Mouse (Mus musculus): ENCODE data around the gene Snta1. TPM values are rescaled to one million over a fixed set of nuclear protein-coding genes. Genes with fewer than 3 reads are reported as not detected.
A peak's percentile ranks its signal among the peaks of the same experiment; 100 is the strongest.
"Not testable (repeated sequence)": the region's sequence is repeated elsewhere in the genome, so short reads cannot be mapped to it uniquely, and the experiment has no call there.

Snta1 gene
- total RNA-seq, 2 experiments from 2014 or later, result 82.6 to 106 TPM

DNA sequence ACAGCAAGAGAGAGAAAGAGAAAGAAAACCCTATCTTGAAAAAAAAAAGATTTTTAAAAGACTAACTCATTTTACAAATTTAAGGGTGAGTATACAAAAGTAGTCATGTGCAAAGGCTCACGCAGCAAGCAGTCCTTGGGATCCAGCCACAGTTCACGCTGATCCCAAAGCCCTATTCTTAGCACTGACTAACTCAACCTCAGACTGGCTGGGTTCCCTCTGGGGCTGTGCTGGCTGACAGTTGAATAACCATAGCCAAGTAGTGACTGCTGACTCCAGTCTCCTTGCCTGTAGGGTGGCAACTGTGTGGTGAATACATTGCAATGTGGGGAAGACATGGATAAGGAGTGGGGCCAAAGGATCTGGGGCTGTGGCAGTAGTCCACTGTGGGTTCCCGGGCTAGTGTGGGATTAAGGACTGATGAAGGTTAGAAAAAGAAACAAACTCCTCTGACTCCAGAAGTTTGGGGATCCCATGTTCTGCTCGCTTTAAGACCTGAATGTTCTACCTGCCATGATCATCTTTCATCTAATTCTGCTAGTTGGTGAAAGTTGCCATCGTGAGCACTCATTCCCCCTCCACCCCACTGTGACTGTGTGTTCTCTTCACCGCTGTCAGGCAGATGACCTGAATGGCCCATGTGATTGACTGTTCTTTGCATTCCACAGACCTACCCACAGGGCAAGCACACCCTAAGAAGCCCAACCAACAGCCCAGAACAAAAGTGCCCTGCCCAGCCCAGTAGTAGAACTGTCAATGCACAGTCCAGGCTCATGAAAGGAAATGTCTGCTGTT, 32.9 kb downstream of the Snta1 start:
- intact Hi-C loops (cut with DNase I), result loop anchor here (2.0 to 5.0 kb wide), 3 partner anchors 16 to 158 kb away; no protein-coding TSS in a partner anchor

DNA sequence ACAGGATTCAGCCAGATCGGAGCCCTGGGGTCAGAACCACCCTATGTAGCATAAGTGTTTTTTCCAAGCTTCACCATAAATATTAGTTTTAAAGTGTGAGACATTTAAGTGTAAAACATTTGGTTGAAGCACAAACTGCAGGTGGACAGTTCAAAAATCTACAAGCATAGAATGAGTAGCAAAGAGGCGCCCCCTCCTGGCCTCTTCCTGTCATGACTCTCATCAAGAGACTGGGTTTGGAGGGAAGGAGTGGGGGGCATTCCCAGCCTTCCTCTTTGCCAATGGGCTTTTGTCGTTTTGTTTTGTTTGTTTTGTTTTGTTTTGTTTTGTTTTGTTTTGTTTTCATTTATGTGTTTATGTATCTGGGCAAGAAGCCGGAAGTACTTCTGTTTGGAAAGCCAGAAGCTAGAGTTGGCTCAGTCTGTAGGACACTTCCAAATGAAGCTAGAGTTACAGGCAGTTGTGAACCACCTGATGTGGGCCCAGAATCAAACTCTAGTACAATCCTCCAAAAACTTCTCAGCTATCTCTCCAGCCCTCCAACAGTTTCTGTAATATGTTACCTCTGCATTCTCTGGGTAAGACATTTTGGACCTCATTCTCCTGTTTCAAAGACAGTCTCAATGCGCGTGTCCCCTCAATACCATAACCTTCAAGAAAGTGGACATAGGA, 33.8 kb downstream of the Snta1 start:
- intact Hi-C loops (cut with DNase I), result loop anchor here (2.0 to 5.0 kb wide), 3 partner anchors 17 to 157 kb away; no protein-coding TSS in a partner anchor

More for the DNA sequence above, 32.9 kb downstream of the Snta1 start:
- DNase-seq, result peak; percentile 89 to 91

DNA sequence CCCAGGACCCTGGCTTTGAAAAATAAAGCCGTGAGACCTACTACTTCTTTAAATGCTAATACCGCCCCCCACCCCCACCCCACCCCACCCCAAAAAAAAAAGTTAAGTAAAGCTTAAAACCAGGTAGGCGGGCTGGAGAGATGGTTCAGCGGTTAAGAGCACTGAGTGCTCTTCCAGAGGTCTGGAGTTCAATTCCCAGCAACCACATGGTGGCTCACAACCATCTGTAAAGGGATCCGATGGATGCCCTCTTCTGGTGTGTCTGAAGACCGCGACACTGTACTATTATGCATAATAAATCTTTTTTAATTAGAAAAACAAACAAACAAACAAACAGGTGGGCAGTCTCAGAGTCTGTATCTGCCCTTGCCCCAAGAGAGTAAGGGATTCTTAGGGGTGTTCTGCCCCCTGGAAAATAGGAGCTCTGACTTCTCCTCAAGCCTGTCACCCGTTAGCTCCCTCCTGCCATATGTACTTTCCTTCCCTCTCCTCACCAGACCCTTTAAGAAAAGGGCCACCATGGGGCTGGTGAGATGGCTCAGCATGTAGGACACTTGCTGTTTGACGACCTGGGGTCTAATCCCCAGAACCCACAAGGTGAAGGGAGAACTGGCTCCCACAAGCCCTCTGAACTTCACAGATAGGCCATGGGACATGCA, 34.9 kb downstream of the Snta1 start, which contains the start of gene Cdk5rap1:
Gene Cdk5rap1 (minus strand): TSS at position 169 of the 659 bp plus-strand sequence.
- intact Hi-C loops (cut with DNase I), result loop anchor here (5.0 kb wide), 1 partner anchor 156 kb away; no protein-coding TSS in a partner anchor
- DNase-seq, result no peak

More for the DNA sequence above, 33.8 kb downstream of the Snta1 start:
- DNase-seq, result peak; percentile 72 to 82

DNA sequence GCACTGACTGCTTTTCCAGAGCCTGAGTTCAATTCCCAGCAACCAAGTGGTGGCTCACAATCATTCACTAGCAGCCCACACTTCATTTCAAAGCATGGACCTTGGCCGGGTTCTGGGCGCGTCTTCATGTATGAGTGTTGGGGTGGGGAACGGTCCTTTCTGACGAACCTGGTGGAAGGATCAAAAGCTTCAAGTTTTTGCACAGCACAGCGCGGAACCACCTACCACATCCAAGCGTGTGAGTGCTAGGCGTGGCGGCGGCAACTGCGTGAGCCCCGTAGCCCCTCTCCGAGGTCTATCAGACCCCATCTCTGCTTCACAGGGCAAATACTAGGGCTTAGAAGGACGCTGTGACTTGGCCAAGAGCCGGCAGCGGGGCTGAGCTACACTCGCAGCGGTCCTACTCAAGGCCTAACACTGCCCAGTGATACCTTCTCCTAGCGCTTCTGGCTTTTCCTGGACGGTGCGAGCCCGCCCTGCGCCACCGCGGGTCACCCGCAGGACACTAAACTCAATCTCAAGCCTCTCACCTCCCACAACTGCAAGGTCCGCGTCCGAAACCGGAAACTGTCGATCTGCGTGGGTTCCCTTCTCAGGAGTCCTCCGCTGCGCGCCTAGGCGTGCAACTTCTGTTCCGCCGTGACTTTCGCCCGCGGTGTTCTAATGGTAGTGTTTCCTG, 35.6 kb downstream of the Snta1 start:
- intact Hi-C loops (cut with DNase I), result loop anchor here (5.0 kb wide), 1 partner anchor 155 kb away; no protein-coding TSS in a partner anchor
- peak; percentile 92 to 95 for DNase-seq

DNA sequence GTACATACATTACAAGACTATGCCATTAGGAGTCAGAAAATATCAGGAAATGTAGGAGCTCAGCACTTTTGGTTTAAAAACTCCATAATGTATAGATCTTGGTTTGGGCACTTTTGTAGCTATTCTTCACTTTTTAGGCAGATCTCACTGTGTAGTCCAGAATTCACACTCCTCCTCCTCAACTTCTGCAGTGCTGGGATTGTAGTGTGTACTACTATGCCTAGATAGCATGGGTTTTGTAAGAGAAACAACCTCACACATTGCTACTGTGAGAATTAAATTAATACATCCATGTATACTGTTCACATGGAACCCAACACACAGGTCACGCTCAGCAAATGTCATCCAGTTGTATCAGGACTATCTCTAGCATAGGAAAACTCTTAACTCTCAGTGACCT, 40.4 kb downstream of the Snta1 start:
- intact Hi-C loops (cut with DNase I), result no loop called here
- DNase-seq, result no peak

DNA sequence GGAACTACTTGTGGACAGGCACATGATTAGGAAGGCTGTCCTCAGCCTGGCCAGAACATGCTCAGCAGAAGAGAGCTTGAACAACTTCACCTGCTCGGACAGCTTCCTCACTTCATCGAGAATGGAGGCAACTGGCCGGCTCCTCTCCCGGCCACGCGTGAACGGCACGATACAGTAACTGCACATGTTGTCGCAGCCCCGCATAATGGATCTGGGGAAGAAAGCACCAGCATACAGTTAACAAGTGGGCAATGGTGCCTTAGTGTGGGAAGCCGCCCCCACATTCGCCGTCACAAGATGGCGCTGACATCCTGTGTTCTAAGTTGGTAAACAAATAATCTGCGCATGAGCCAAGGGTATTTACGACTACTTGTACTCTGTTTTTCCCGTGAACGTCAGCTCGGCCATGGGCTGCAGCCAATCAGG, 53.9 kb downstream of the Snta1 start:
- intact Hi-C loops (cut with DNase I); DNase-seq: not testable (repeated sequence)

DNA sequence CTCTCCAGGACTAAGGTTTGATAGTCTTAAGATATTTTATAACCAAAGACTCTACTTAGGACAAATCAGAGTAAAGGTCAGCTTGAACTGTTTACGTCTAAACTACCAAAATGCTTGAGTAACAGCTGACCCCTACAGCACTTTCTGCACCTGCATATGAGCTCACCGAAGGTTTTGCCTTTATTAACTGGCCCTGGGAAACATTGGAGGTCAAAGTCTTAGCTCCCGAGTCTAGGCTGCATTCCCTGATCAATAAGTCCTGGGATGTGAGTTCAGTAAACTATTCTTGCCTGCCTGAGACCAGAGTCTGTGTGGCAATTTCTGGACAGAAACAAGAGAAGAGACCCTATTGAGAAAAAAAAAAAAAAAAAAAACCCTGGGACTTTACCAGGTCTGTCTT, 59.7 kb downstream of the Snta1 start:
- intact Hi-C loops (cut with DNase I), result no loop called here
- no peak for DNase-seq

DNA sequence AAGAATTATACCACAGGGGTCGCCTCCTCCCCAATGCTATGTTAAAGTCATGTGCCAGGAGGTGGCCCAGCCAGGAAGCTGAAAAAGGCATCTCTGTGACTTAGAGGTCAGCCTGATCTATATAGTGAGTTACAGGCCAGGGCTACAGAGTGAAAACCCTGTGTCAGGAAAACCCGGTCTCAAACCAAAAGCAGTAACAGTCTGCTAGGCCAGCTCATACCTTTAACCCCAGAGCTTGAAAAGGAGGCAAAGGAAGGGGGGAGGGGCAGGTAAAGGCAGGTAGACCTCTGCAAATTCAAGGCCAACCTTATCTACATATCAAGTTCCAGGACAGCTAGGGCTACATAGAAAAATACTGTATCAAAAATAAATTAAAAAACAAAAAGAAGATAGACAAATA, 68.5 kb downstream of the Snta1 start:
- DNase-seq, result no peak
- intact Hi-C loops (cut with DNase I), result no loop called here

DNA sequence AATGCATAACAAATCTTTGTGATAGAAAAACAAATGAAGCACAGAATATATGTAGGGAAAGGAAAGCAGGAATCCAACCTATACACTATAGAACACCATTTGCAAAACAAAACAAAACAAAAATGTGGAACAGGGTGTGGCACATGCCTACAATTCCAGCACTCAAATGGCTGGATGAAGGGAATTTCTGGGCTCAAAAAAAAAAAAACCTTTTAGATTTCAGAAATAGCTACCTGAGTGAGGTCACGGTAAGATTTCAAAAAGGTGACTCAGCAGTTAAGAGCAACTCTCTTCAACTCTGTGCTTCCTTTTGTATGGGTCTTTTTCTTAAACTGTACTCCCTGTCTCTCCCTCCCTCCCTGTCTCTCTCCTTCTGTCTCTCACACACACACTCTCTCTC, 69.7 kb downstream of the Snta1 start:
- no peak for DNase-seq
- intact Hi-C loops (cut with DNase I), result no loop called here

DNA sequence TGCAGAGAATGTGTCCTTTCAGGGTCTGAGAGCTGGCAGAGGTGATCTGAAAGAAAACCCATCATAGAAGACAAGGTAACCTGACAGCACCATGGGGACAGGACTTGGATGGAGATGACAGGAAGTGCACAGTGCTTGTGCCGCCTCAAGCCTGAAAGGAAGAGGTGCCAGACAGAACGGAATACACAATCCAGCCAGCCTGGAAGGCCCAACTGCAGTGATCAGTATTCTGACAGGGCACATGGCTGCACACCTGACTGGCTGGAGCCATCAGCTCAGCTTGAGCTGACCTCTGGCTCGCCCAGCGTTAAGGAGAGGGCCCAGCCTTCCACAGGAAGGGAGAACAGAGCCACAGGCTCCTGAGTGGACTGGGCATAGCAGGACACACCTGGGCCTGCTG, 72.3 kb downstream of the Snta1 start:
- intact Hi-C loops (cut with DNase I), result no loop called here
- no peak for DNase-seq

DNA sequence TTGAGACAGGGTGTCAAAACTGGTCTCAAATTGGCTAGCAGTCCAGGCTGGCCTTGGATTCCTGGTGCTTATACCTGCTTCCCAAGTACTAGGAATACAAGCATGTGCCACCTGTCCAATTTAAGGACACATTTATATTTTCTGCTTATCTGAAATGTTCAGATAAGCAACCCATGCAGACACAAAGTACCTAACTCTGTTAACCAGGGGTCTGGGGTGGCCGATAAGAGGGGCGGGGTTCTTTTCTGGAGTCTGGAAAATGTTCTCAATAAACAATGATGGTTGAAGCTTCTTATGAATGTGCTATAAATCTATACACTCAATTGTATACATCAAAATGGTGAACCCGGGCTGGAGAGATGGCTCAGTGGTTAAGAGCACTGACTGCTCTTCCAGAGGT, 81.0 kb downstream of the Snta1 start:
- intact Hi-C loops (cut with DNase I), result no loop called here
- DNase-seq, result no peak

Other genes starting within 250 kb of the Snta1 start
- not detected for gene Bpifa5, start 245.5 kb downstream of the Snta1 start, total RNA-seq (2021)
- under 1 TPM; 0.15 to 0.24 TPM for gene Bpifb1, start 217.3 kb downstream of the Snta1 start, total RNA-seq (2021)
- not detected for gene Bpifb5, start 184.4 kb downstream of the Snta1 start, total RNA-seq (2021)
- not detected for gene Bpifb9a, start 150.2 kb downstream of the Snta1 start, total RNA-seq (2021)
- not detected for gene Bpifb9b, start 100.9 kb downstream of the Snta1 start, total RNA-seq (2021)
- 10 to 100 TPM; 13.6 to 16.3 TPM for gene Cdk5rap1, start 35.1 kb downstream of the Snta1 start, total RNA-seq (2021)
- 10 to 100 TPM; 23.5 to 25.3 TPM for gene Cbfa2t2, start 28.4 kb upstream of the Snta1 start, total RNA-seq (2021)
- under 1 TPM; 0.38 to 0.40 TPM for gene 1700003F12Rik, start 139.0 kb upstream of the Snta1 start, total RNA-seq (2021)
- gene Actl10, start 143.7 kb upstream of the Snta1 start, total RNA-seq (2021), result under 1 TPM in 1 of 2 experiments, not detected in 1; 0.22 TPM
- 1 to 10 TPM; 1.3 to 1.8 TPM for gene Necab3, start 150.8 kb upstream of the Snta1 start, total RNA-seq (2021)
- gene E2f1, start 161.8 kb upstream of the Snta1 start, total RNA-seq (2021), result 10 to 100 TPM; 10.2 to 10.4 TPM
- 10 to 100 TPM; 25.7 to 26.8 TPM for gene Pxmp4, start 195.6 kb upstream of the Snta1 start, total RNA-seq (2021)
- gene Zfp341, start 205.2 kb upstream of the Snta1 start, total RNA-seq (2021), result 1 to 10 TPM; 2.2 to 2.9 TPM
- gene 4930519P11Rik, start 205.3 kb upstream of the Snta1 start, total RNA-seq (2021), result not detected
- gene Chmp4b, start 243.6 kb upstream of the Snta1 start, total RNA-seq (2021), result 100 to 1,000 TPM; 125 to 126 TPM

Data from heart, postnatal 10 days (tissue).